Mouse (Mus musculus) embryonic facial prominence, embryonic 11.5 days (tissue): Measurements from ENCODE around the gene Dusp14. TPM values are rescaled to one million over a fixed set of nuclear protein-coding genes. Genes with fewer than 3 reads are reported as not detected.
A peak's percentile ranks its signal among the peaks of the same experiment; 100 is the strongest.

ENCODE experiments used
- ATAC-seq: fragments of 200-750 bp; cut with Nextera tagmentation; replicated peaks from 2 replicates; pipeline ENCODE4 v1.8.0; 2017; ENCODE audit warnings: low read depth; ENCODE audit not compliant: insufficient number of reproducible peaks, low FRiP score, low TSS enrichment
- DNase-seq: peaks from one replicate; pipeline ENCODE4 v3.0.0-alpha.2; 2015; ENCODE audit warnings: low spot score
- H3K27ac ChIP-seq: fragments of 300-500 bp; sonication (generic); replicated peaks from 2 replicates; pipeline ENCODE4 v1.5.1; 2014; ENCODE audit warnings: mild to moderate bottlenecking, low read depth, low read length, control low read depth
- H3K27me3 ChIP-seq: fragments of 300-500 bp; sonication (generic); 2 replicates; pipeline ENCODE4 v1.6.1; 2014; ENCODE audit warnings: mild to moderate bottlenecking, low read length, moderate library complexity, mixed read lengths; ENCODE audit not compliant: control insufficient read depth, insufficient read depth
- H3K36me3 ChIP-seq: fragments of 300-500 bp; sonication (generic); replicated peaks from 2 replicates; pipeline ENCODE4 v1.6.1; 2014; ENCODE audit warnings: low read depth, mild to moderate bottlenecking, low read length, moderate library complexity, mixed read lengths; ENCODE audit not compliant: control insufficient read depth, insufficient read depth
- H3K4me1 ChIP-seq: fragments of 300-500 bp; sonication (generic); 2 replicates; pipeline ENCODE4 v1.6.1; 2014; ENCODE audit warnings: low read length, mixed read lengths; ENCODE audit not compliant: control insufficient read depth, insufficient read depth
- H3K4me2 ChIP-seq: fragments of 300-500 bp; sonication (generic); 2 replicates; pipeline ENCODE4 v1.6.1; 2014; ENCODE audit warnings: low read depth, mild to moderate bottlenecking, control low read depth, low read length, moderate library complexity
- H3K4me3 ChIP-seq: fragments of 300-500 bp; sonication (generic); 2 replicates; pipeline ENCODE4 v1.5.1; 2014; ENCODE audit warnings: low read depth, low read length, control low read depth
- H3K9ac ChIP-seq: fragments of 300-500 bp; sonication (generic); replicated peaks from 2 replicates; pipeline ENCODE4 v1.6.1; 2014; ENCODE audit warnings: mild to moderate bottlenecking, control low read depth, low read length
- H3K9me3 ChIP-seq: fragments of 300-500 bp; sonication (generic); replicated peaks from 2 replicates; pipeline ENCODE4 v1.6.1; 2016; ENCODE audit warnings: mild to moderate bottlenecking, low read length, inconsistent platforms, mixed read lengths; ENCODE audit not compliant: control insufficient read depth
- WGBS: fragments of 180-500 bp; shearing (Covaris S2); extraction: QIAGEN DNeasy Blood & Tissue Kit; methylation state at CpG from one replicate; pipeline ENCODE4 v1.1.7; 2014; 5-methylcytosine and 5-hydroxymethylcytosine counted together
- polyA plus RNA-seq: library from polyadenylated mRNA; unstranded; fragments of >200 nt; fragmentation: Nextera tagmentation; extraction: Ambion mirVana; gene quantifications from 2 replicates; pipeline ENCODE4 v1.2.1, GENCODE M21; 2014

Dusp14 gene
- 12.2 and 13.8 TPM in 2 replicates for polyA plus RNA-seq

- Histone ChIP-seq H3K27ac (no peak within 1 kb of the TSS), H3K36me3 (no peaks in the 10 kb centered on the region), H3K27me3 (peaks cover 6% of the 10 kb centered on the region; the same call in 1 of the 2 replicates), H3K4me3 (peak within 1 kb of the TSS; percentile 66), H3K4me1 (0 out of 2 replicates have a peak, but pooled peaks cover 3% of the 10 kb centered on the region), H3K9me3 (no peaks in the 10 kb centered on the region), H3K9ac (peak within 1 kb of the TSS; percentile 73), H3K4me2 (peak within 1 kb of the TSS; percentile 92)
- ATAC-seq = no peak
- DNase-seq = peak; percentile 8
- WGBS = 12% methylated on average over 11 of the region's 11 CpGs
These were observed at the start of gene Dusp14 for GRCm38 (mm10) chr11:84069034-84069370. TSS of gene Dusp14 (minus strand) at chr11:84069261.

GRCm38 (mm10) chr11:84117431-84117830, 48.4 kb upstream of the Dusp14 start:
- Histone ChIP-seq H3K4me1 (no peaks in the 10 kb centered on the region), H3K9me3 (no peaks in the 10 kb centered on the region), H3K4me3 (no peak overlapping the region), H3K27ac (no peak overlapping the region), H3K36me3 (peaks cover 6% of the 10 kb centered on the region), H3K4me2 (no peak overlapping the region), H3K9ac (no peak overlapping the region), H3K27me3 (no peaks in the 10 kb centered on the region)
- no peak for DNase-seq
- 87% methylated on average over 4 of the region's 4 CpGs for WGBS
- ATAC-seq = no peak

- no peaks in the 10 kb centered on the region for H3K9me3 ChIP-seq
- no peak for ATAC-seq
- 73% methylated on average over 2 of the region's 2 CpGs for WGBS
- no peaks in the 10 kb centered on the region for H3K27me3 ChIP-seq
- H3K27ac ChIP-seq = no peak overlapping the region
- H3K36me3 ChIP-seq = peaks cover 6% of the 10 kb centered on the region
- H3K9ac ChIP-seq = no peak overlapping the region
- no peak overlapping the region for H3K4me2 ChIP-seq
- no peak for DNase-seq
- no peaks in the 10 kb centered on the region for H3K4me1 ChIP-seq
- no peak overlapping the region for H3K4me3 ChIP-seq
These were observed 47.2 kb upstream of the Dusp14 start for GRCm38 (mm10) chr11:84116221-84116620.

GRCm38 (mm10) chr11:84115646-84116045, 46.6 kb upstream of the Dusp14 start:
- H3K9me3 ChIP-seq = no peaks in the 10 kb centered on the region
- H3K4me2 ChIP-seq = no peak overlapping the region
- no peak overlapping the region for H3K9ac ChIP-seq
- H3K27ac ChIP-seq = no peak overlapping the region
- no peak for DNase-seq
- no peak overlapping the region for H3K4me3 ChIP-seq
- ATAC-seq = no peak
- no peaks in the 10 kb centered on the region for H3K4me1 ChIP-seq
- H3K27me3 ChIP-seq = no peaks in the 10 kb centered on the region
- H3K36me3 ChIP-seq = peaks cover 6% of the 10 kb centered on the region
- 93% methylated on average over 9 of the region's 9 CpGs for WGBS

- Histone ChIP-seq H3K4me3 (no peak overlapping the region), H3K27ac (no peak overlapping the region), H3K4me1 (no peaks in the 10 kb centered on the region), H3K9me3 (no peaks in the 10 kb centered on the region), H3K27me3 (no peaks in the 10 kb centered on the region), H3K4me2 (no peak overlapping the region), H3K36me3 (peaks cover 3% of the 10 kb centered on the region), H3K9ac (no peak overlapping the region)
- 94% methylated on average over 5 of the region's 5 CpGs for WGBS
- ATAC-seq = no peak
- no peak for DNase-seq
These were observed 44.6 kb upstream of the Dusp14 start for GRCm38 (mm10) chr11:84113623-84114022.

- no peak for ATAC-seq
- Histone ChIP-seq H3K4me3 (no peak overlapping the region), H3K9me3 (no peaks in the 10 kb centered on the region), H3K4me1 (no peaks in the 10 kb centered on the region), H3K27ac (no peak overlapping the region), H3K36me3 (no peaks in the 10 kb centered on the region; the same call in 1 of the 2 replicates), H3K9ac (no peak overlapping the region), H3K4me2 (no peak overlapping the region), H3K27me3 (no peaks in the 10 kb centered on the region)
- WGBS = 66% methylated on average over 2 of the region's 2 CpGs
- no peak for DNase-seq
These were observed 38.1 kb upstream of the Dusp14 start for GRCm38 (mm10) chr11:84107137-84107536.

- Histone ChIP-seq H3K4me2 (no peak overlapping the region), H3K36me3 (no peaks in the 10 kb centered on the region; the same call in none of the 2 replicates), H3K4me1 (no peaks in the 10 kb centered on the region), H3K4me3 (no peak overlapping the region), H3K9me3 (no peaks in the 10 kb centered on the region), H3K27ac (no peak overlapping the region), H3K9ac (no peak overlapping the region), H3K27me3 (no peaks in the 10 kb centered on the region)
- 96% methylated on average over 6 of the region's 6 CpGs for WGBS
- ATAC-seq = no peak
- no peak for DNase-seq
These were observed 35.0 kb upstream of the Dusp14 start for GRCm38 (mm10) chr11:84104036-84104435.

GRCm38 (mm10) chr11:84101182-84101581, 32.1 kb upstream of the Dusp14 start:
- Histone ChIP-seq H3K4me1 (no peaks in the 10 kb centered on the region), H3K27ac (no peak overlapping the region), H3K36me3 (no peaks in the 10 kb centered on the region; the same call in none of the 2 replicates)

More at GRCm38 (mm10) chr11:84101182-84101581, 32.1 kb upstream of the Dusp14 start:
- ATAC-seq (no peak), DNase-seq (no peak)
- no peak overlapping the region for H3K9ac ChIP-seq
- no peaks in the 10 kb centered on the region for H3K27me3 ChIP-seq
- no peaks in the 10 kb centered on the region for H3K9me3 ChIP-seq
- no peak overlapping the region for H3K4me2 ChIP-seq
- H3K4me3 ChIP-seq = no peak overlapping the region
